Mouse (Mus musculus): ENCODE results near the gene Manea. TPM values are rescaled to one million over a fixed set of nuclear protein-coding genes. Genes with fewer than 3 reads are reported as not detected.

The Manea gene
- polyA plus RNA-seq, 1 experiment from 2014 or later: 20.6 TPM

DNA sequence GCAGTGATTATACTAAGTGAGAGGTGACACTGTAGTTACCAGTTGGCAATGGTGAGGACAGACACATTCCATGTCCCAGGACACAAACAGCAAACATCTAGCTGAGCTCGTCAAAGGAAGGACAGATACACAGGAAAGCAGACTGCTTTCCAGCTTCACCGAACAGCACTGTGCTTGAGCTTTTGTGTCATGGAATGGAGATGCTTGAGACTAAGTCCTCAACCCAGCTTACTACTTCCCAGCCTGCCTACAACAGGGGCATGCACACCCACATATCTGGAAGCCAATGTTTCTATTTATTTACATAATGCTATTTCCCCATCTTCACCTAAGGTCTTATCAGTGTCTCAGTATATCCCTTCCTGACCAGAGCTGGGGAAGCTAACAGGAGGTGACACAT lies 70.9 kb downstream of the Manea start:
- WGBS: 66% methylated on average over 2 of the region's 2 CpGs
- Histone ChIP-seq H3K9ac (no peak overlapping the region), H3K9me3 (no peaks in the 10 kb centered on the region), H3K27me3 (replicated peaks) (no peaks in the 10 kb centered on the region), H3K4me1 (no peaks in the 10 kb centered on the region), H3K4me3 (no peak overlapping the region), H3K36me3 (no peaks in the 10 kb centered on the region), H3K27ac (no peak overlapping the region), H3K4me2 (replicated peaks) (no peak overlapping the region)
- no peak for ATAC-seq (ENCODE audit: low FRiP score, low read depth)
